Mouse (Mus musculus) cortical plate, adult 2 months (tissue): ENCODE measurements at regions not wholly inside any gene's neighbourhood (a gene's known extent, or its start where the extent isn't known, plus 50 kb on each side); places are given as distances from the start of the nearest gene placed in this dataset.

ENCODE experiments used
- CTCF ChIP-seq: fragments of 200-500 bp; IDR thresholded peaks from 2 replicates; pipeline ENCODE4 v1.5.1; 2011; ENCODE audit warnings: mild to moderate bottlenecking, control low read depth, low read length; ENCODE audit not compliant: insufficient read depth; ENCODE audit errors: extremely low read depth
- POLR2A ChIP-seq: fragments of 200-500 bp; IDR thresholded peaks from 2 replicates; pipeline ENCODE4 v1.6.1; 2011; ENCODE audit warnings: mild to moderate bottlenecking, low read length, control low read depth; ENCODE audit not compliant: insufficient read depth; ENCODE audit errors: extremely low read depth

GRCm38 (mm10) chr2:131800126-131800894, 59.2 kb downstream of the Erv3 start:
- TF ChIP-seq CTCF: no peak
- no peak for TF ChIP-seq POLR2A
